Mouse (Mus musculus) limb, embryonic 14.5 days (tissue): ENCODE data around the gene Gm42417. TPM values are rescaled to one million over a fixed set of nuclear protein-coding genes. Genes with fewer than 3 reads are reported as not detected.
A peak's percentile ranks its signal among the peaks of the same experiment; 100 is the strongest.

Experiments
- ATAC-seq: fragments of 200-750 bp; cut with Nextera tagmentation; 2 replicates; pipeline ENCODE4 v1.8.0; 2017; ENCODE audit warnings: low read depth, moderate number of reproducible peaks, moderate TSS enrichment; ENCODE audit not compliant: low FRiP score
- DNase-seq: peaks from one replicate; pipeline ENCODE4 v3.0.0-alpha.2; 2015; ENCODE audit warnings: low spot score
- H3K27ac ChIP-seq: fragments of 300-500 bp; sonication (generic); replicated peaks from 2 replicates; pipeline ENCODE4 v1.5.1; 2014; ENCODE audit warnings: low read depth, mild to moderate bottlenecking, low read length, moderate library complexity, mixed read lengths
- H3K27me3 ChIP-seq: fragments of 300-500 bp; sonication (generic); 2 replicates; pipeline ENCODE4 v1.6.1; 2014; ENCODE audit warnings: low read length, mixed read lengths; ENCODE audit not compliant: control insufficient read depth, insufficient read depth
- H3K36me3 ChIP-seq: fragments of 300-500 bp; sonication (generic); 2 replicates; pipeline ENCODE4 v1.6.1; 2014; ENCODE audit warnings: mild to moderate bottlenecking, low read length, moderate library complexity, mixed read lengths; ENCODE audit not compliant: control insufficient read depth, insufficient read depth
- H3K4me1 ChIP-seq: fragments of 300-500 bp; sonication (generic); 2 replicates; pipeline ENCODE4 v1.6.1; 2014; ENCODE audit warnings: antibody characterized with exemption, low read length, mixed read lengths; ENCODE audit not compliant: control insufficient read depth, insufficient read depth
- H3K4me2 ChIP-seq: fragments of 300-500 bp; sonication (generic); replicated peaks from 2 replicates; pipeline ENCODE4 v1.6.1; 2014; ENCODE audit warnings: low read depth, mild to moderate bottlenecking, low read length, moderate library complexity; ENCODE audit not compliant: severe bottlenecking
- H3K4me3 ChIP-seq: fragments of 300-500 bp; sonication (generic); replicated peaks from 2 replicates; pipeline ENCODE4 v1.5.1; 2014; ENCODE audit warnings: low read length
- H3K9ac ChIP-seq: fragments of 300-500 bp; sonication (generic); 2 replicates; pipeline ENCODE4 v1.6.1; 2014; ENCODE audit warnings: mild to moderate bottlenecking, low read depth, low read length, moderate library complexity; ENCODE audit not compliant: severe bottlenecking
- H3K9me3 ChIP-seq: fragments of 300-500 bp; sonication (generic); 2 replicates; pipeline ENCODE4 v1.6.1; 2016; ENCODE audit warnings: low read length; ENCODE audit not compliant: control insufficient read depth
- POLR2A ChIP-seq: fragments of 200-500 bp; IDR thresholded peaks from 2 replicates; pipeline ENCODE4 v1.8.0; 2012; ENCODE audit warnings: inconsistent platforms, mild to moderate bottlenecking, moderate library complexity, borderline replicate concordance; ENCODE audit not compliant: insufficient read depth, insufficient read length; ENCODE audit errors: extremely low read depth
- WGBS: fragments of 180-500 bp; shearing (Covaris S2); extraction: QIAGEN DNeasy Blood & Tissue Kit; methylation state at CpG from one replicate; pipeline ENCODE4 v1.1.7; 2014; 5-methylcytosine and 5-hydroxymethylcytosine counted together
- polyA plus RNA-seq, 2 experiments: library from polyadenylated mRNA; depleted of rRNA in 1 of 2; stranded (reverse) in 1 of 2; unstranded in 1 of 2; fragments of >200 nt; fragmentation: Nextera tagmentation in 1 of 2; extraction: Ambion mirVana in 1 of 2; gene quantifications; 2 replicates each; pipeline versions ENCODE4 v1.2.1 to v1.2.3; 2012 to 2014

Gm42417 gene
- polyA plus RNA-seq, 2 experiments = 0.47 TPM; not detected in 1

- peak within 1 kb of the TSS; percentile 96 for H3K4me3 ChIP-seq
- peak; percentile 82 for DNase-seq
- H3K4me2 ChIP-seq = peak within 1 kb of the TSS; percentile 96
- peak within 1 kb of the TSS; percentile 96 for H3K9ac ChIP-seq
- H3K27ac ChIP-seq = peak within 1 kb of the TSS; percentile 99
- WGBS = 1% methylated on average over 56 of the region's 69 CpGs
- H3K9me3 ChIP-seq = no peaks in the 10 kb centered on the region
- no peaks in the 10 kb centered on the region for H3K27me3 ChIP-seq
- ATAC-seq = peak; percentile 74
- peaks cover 21% of the 10 kb centered on the region for H3K36me3 ChIP-seq
- peaks cover 29% of the 10 kb centered on the region for H3K4me1 ChIP-seq
- TF ChIP-seq POLR2A = peak; percentile 84; the same call in 1 of the 2 replicates
Measured at GRCm38 (mm10) chr1:36558031-36558993, 19.1 kb upstream of the Gm42417 start, which contains the start of gene Sema4c. Gene Sema4c (minus strand): TSS chr1:36558349.

GRCm38 (mm10) chr1:36557457-36558011, 18.3 kb upstream of the Gm42417 start:
- 0% methylated on average over 34 of the region's 48 CpGs for WGBS
- Histone ChIP-seq H3K27me3 (no peaks in the 10 kb centered on the region), H3K4me1 (peaks cover 29% of the 10 kb centered on the region), H3K27ac (peak overlapping the region; percentile 99), H3K36me3 (peaks cover 29% of the 10 kb centered on the region), H3K9me3 (no peaks in the 10 kb centered on the region), H3K9ac (peak overlapping the region; percentile 96), H3K4me3 (peak overlapping the region; percentile 96), H3K4me2 (peak overlapping the region; percentile 96)
- ATAC-seq (peak; percentile 83), DNase-seq (peak; percentile 92)
- no peak for TF ChIP-seq POLR2A

- H3K36me3 ChIP-seq = peaks cover 36% of the 10 kb centered on the region
- WGBS = 1% methylated on average over 52 of the region's 52 CpGs
- peak; percentile 69; the same call in 1 of the 2 replicates for TF ChIP-seq POLR2A
- no peaks in the 10 kb centered on the region for H3K9me3 ChIP-seq
- peak; percentile 86 for ATAC-seq
- H3K27ac ChIP-seq = peak overlapping the region; percentile 99
- peak overlapping the region; percentile 96 for H3K4me2 ChIP-seq
- H3K4me3 ChIP-seq = peak overlapping the region; percentile 96
- DNase-seq = peak; percentile 90
- peak overlapping the region; percentile 96 for H3K9ac ChIP-seq
- H3K4me1 ChIP-seq = peaks cover 29% of the 10 kb centered on the region
- H3K27me3 ChIP-seq = no peaks in the 10 kb centered on the region
Measured at GRCm38 (mm10) chr1:36556553-36557456, 17.6 kb upstream of the Gm42417 start.

- Histone ChIP-seq H3K36me3 (peaks cover 45% of the 10 kb centered on the region), H3K4me2 (peak overlapping the region; percentile 96), H3K4me1 (peaks cover 29% of the 10 kb centered on the region), H3K4me3 (peak overlapping the region; percentile 96), H3K9me3 (no peaks in the 10 kb centered on the region), H3K9ac (peak overlapping the region; percentile 96), H3K27me3 (no peaks in the 10 kb centered on the region), H3K27ac (peak overlapping the region; percentile 99)
- no peak for TF ChIP-seq POLR2A
- 3% methylated on average over 8 of the region's 8 CpGs for WGBS
- ATAC-seq (no peak), DNase-seq (no peak)
Measured at GRCm38 (mm10) chr1:36555798-36556395, 16.7 kb upstream of the Gm42417 start.
